ENCODE assay signal across 9 mouse cellular contexts in the genomic region with DNA sequence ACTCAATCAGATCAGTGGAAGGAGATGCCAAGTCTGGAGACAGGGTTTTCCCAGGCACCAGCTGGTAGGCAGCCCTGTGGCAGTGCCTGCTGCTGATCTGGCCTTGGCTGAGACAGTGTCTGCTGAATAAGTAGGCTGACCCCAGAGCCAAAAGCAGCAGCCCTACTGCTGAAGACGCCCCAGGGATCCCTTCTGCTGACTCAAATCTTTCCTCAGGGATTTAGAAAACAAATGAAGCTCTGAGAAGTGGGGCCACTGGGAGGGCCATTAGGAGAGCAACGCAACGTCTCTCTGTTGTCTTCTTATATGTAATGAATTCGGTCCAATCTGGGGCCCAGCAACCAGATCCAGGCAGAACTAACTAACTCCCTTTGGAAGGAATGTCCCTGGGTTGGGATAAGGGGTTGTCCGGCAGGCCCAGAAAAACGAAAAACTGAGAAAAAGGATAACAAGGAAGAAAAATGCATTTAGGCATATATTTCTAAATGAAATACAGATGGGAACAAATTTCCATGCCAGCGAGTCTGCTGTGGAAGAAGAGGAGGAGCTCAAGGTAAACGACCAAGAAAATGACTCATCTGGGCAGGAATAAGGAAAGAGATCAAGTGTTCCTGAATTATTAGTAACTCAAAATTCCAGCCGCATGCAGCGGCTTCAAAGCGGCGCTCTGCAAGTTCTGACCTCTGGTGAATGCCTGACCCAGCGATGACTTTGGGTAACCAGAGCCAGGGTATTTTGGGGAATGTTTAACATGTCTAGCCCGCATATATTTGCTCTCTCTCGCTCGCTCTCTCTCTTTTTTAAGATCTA.
DNase-seq lines count a peak whose midpoint lies in the region; ATAC-seq lines count a peak whose summit lies in the region.
"Had no signal": no experiment of that assay in that cellular context is flagged by ENCODE, and none has a peak within 500 bp of the region (broad histone marks: within the 10 kb centered on the region; RNA-seq: fewer than 3 reads in every experiment).

No protein-coding gene starts in this region.

- H3K27ac ChIP-seq in forebrain, embryonic 13.5 days = no peak overlapping the region; the same call in 1 of the 2 replicates
- no peak overlapping the region for H3K27ac ChIP-seq in forebrain, embryonic 12.5 days
- peak overlapping the region; percentile 88 for H3K27ac ChIP-seq in embryonic facial prominence, embryonic 14.5 days (replicated peaks; ENCODE audit: low read depth, low read length)
- peak overlapping the region; percentile 71 for H3K27ac ChIP-seq in limb, embryonic 10.5 days
- H3K27ac ChIP-seq: liver, embryonic 15.5 days had no signal

- WGBS in forebrain, embryonic 13.5 days = 51% methylated on average over 16 of the region's 16 CpGs
- WGBS in forebrain, embryonic 12.5 days = 50% methylated on average over 16 of the region's 16 CpGs
- WGBS in embryonic facial prominence, embryonic 14.5 days = 8% methylated on average over 16 of the region's 16 CpGs
- WGBS in limb, embryonic 10.5 days = 54% methylated on average over 16 of the region's 16 CpGs

- peak; percentile 92 for DNase-seq in NIH3T3 (ENCODE audit: low read depth)
- peak; percentile 88 for DNase-seq in embryonic facial prominence, embryonic 14.5 days (ENCODE audit: low spot score)
- no peak for DNase-seq in limb, embryonic 10.5 days (ENCODE audit: low spot score)
- no peak for DNase-seq in right cerebral cortex, postnatal 14 days
- no peak for DNase-seq in thymus, adult 18-20 months

- H3K4me1 ChIP-seq in forebrain, embryonic 13.5 days = peaks cover 4% of the 10 kb centered on the region; the same call in 1 of the 2 replicates
- peaks cover 6% of the 10 kb centered on the region for H3K4me1 ChIP-seq in forebrain, embryonic 12.5 days
- H3K4me1 ChIP-seq in embryonic facial prominence, embryonic 14.5 days (ENCODE audit: control insufficient read depth, insufficient read depth, low read length) = peaks cover 19% of the 10 kb centered on the region
- H3K4me1 ChIP-seq in limb, embryonic 10.5 days = peaks cover 17% of the 10 kb centered on the region
- H3K4me1 ChIP-seq: liver, embryonic 15.5 days had no signal

- no peaks in the 10 kb centered on the region for H3K36me3 ChIP-seq in forebrain, embryonic 13.5 days (ENCODE audit: poor library complexity, severe bottlenecking)
- no peaks in the 10 kb centered on the region for H3K36me3 ChIP-seq in forebrain, embryonic 12.5 days (replicated peaks)
- H3K36me3 ChIP-seq in embryonic facial prominence, embryonic 14.5 days (ENCODE audit: control insufficient read depth, insufficient read depth, low read length) = no peaks in the 10 kb centered on the region
- no peaks in the 10 kb centered on the region for H3K36me3 ChIP-seq in limb, embryonic 10.5 days
- H3K36me3 ChIP-seq: liver, embryonic 15.5 days had no signal

- no peaks in the 10 kb centered on the region for H3K9me3 ChIP-seq in forebrain, embryonic 13.5 days (replicated peaks)
- H3K9me3 ChIP-seq in forebrain, embryonic 12.5 days = no peaks in the 10 kb centered on the region
- no peaks in the 10 kb centered on the region for H3K9me3 ChIP-seq in embryonic facial prominence, embryonic 14.5 days (ENCODE audit: control insufficient read depth, low read length)
- no peaks in the 10 kb centered on the region for H3K9me3 ChIP-seq in limb, embryonic 10.5 days (replicated peaks)
- H3K9me3 ChIP-seq: liver, embryonic 15.5 days had no signal

- no peak overlapping the region for H3K4me2 ChIP-seq in forebrain, embryonic 13.5 days
- H3K4me2 ChIP-seq in forebrain, embryonic 12.5 days = no peak overlapping the region
- peak overlapping the region; percentile 32 for H3K4me2 ChIP-seq in embryonic facial prominence, embryonic 14.5 days (ENCODE audit: low read depth, low read length)
- H3K4me2 ChIP-seq: liver, embryonic 15.5 days had no signal

- no peaks in the 10 kb centered on the region for H3K27me3 ChIP-seq in forebrain, embryonic 13.5 days
- no peaks in the 10 kb centered on the region for H3K27me3 ChIP-seq in forebrain, embryonic 12.5 days
- H3K27me3 ChIP-seq in embryonic facial prominence, embryonic 14.5 days (replicated peaks; ENCODE audit: control insufficient read depth, insufficient read depth, low read length) = no peaks in the 10 kb centered on the region
- no peaks in the 10 kb centered on the region for H3K27me3 ChIP-seq in limb, embryonic 10.5 days (ENCODE audit: low read depth, poor library complexity, severe bottlenecking)
- H3K27me3 ChIP-seq: liver, embryonic 15.5 days had no signal

- ATAC-seq in forebrain, embryonic 13.5 days = peak; percentile 58; the same call in 1 of the 2 replicates
- ATAC-seq in forebrain, embryonic 12.5 days (ENCODE audit: low FRiP score) = no peak
- peak; percentile 63; the same call in 1 of the 2 replicates for ATAC-seq in embryonic facial prominence, embryonic 14.5 days (ENCODE audit: low read depth)
- no peak for ATAC-seq in megakaryocyte-erythroid progenitor cell, adult 5-6 weeks (replicated peaks; ENCODE audit: low FRiP score, low TSS enrichment, poor library complexity, severe bottlenecking)

- H3K9ac ChIP-seq in forebrain, embryonic 13.5 days = no peak overlapping the region
- H3K9ac ChIP-seq in forebrain, embryonic 12.5 days = no peak overlapping the region
- H3K9ac ChIP-seq in embryonic facial prominence, embryonic 14.5 days (ENCODE audit: low read depth, low read length) = no peak overlapping the region
- H3K9ac ChIP-seq: liver, embryonic 15.5 days had no signal

- H3K4me3 ChIP-seq in forebrain, embryonic 13.5 days = no peak overlapping the region
- H3K4me3 ChIP-seq in forebrain, embryonic 12.5 days (replicated peaks) = no peak overlapping the region
- H3K4me3 ChIP-seq in embryonic facial prominence, embryonic 14.5 days (ENCODE audit: low read depth, low read length) = no peak overlapping the region
- H3K4me3 ChIP-seq in limb, embryonic 10.5 days = no peak overlapping the region
- H3K4me3 ChIP-seq: liver, embryonic 15.5 days had no signal

Comparison
In these comparisons a context has a peak if more than half of its experiments do, and no peak if none do; other contexts are left out.
1. ATAC-seq: peak in forebrain, embryonic 13.5 days (single experiment) and embryonic facial prominence, embryonic 14.5 days (single experiment); none in forebrain, embryonic 12.5 days (single experiment) and megakaryocyte-erythroid progenitor cell, adult 5-6 weeks (single experiment).
2. H3K27ac ChIP-seq: peak in embryonic facial prominence, embryonic 14.5 days (single experiment) and limb, embryonic 10.5 days (single experiment); none in forebrain, embryonic 13.5 days (single experiment) and forebrain, embryonic 12.5 days (single experiment).
3. DNase-seq: peak in NIH3T3 (single experiment) and embryonic facial prominence, embryonic 14.5 days (single experiment); none in limb, embryonic 10.5 days (single experiment), right cerebral cortex, postnatal 14 days (single experiment) and thymus, adult 18-20 months (0 of 2).